Mouse (Mus musculus) spleen, postnatal 14 days (tissue): ENCODE data around the gene D17Wsu92e.

Experiments used
- DNase-seq, 2 experiments: peaks; one replicate each; pipeline ENCODE4 v3.0.0; 2021 to 2022; ENCODE audit warnings: low spot score in 2 of 2

D17Wsu92e gene

DNA sequence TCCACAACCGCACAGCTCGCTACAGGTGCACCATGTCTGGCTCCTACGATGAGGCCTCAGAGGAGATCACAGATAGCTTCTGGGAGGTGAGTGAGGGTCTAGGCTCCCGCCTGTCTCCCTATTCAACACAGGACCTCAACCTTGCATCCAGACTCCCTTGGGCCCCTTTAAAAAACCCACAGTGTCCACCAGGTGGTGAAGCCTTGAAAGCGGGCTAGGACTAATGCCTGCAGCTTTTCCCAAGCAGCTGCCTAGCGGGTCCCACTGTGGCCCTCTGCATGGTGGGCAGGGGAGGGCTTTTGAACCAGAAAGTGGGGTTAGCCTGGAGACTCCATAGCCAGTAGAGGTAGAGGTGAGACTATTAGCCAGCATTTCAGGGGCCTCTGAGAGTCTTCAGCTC is 118.6 kb downstream of the D17Wsu92e start:
- DNase-seq, result no peak
